9 mouse cellular contexts compared by ENCODE assay signal in genomic region chr11:116668381-116668825, GRCm38 (mm10). TPM values are rescaled to one million over a fixed set of nuclear protein-coding genes. Genes with fewer than 3 reads are reported as not detected.
DNase-seq lines count a peak whose midpoint lies in the region; ATAC-seq lines count a peak whose summit lies in the region.
"Had no signal": no experiment of that assay in that cellular context is flagged by ENCODE, and none has a peak within 500 bp of the region (broad histone marks: within the 10 kb centered on the region; RNA-seq: fewer than 3 reads in every experiment).

No protein-coding gene starts in this region.

- H3K27ac ChIP-seq in hindbrain, embryonic 10.5 days = peak overlapping the region; percentile 19
- H3K27ac ChIP-seq in hindbrain, embryonic 16.5 days (ENCODE audit: low read depth, low read length) = no peak overlapping the region
- no peak overlapping the region for H3K27ac ChIP-seq in midbrain, embryonic 14.5 days (replicated peaks; ENCODE audit: low read depth, low read length)
- H3K27ac ChIP-seq in midbrain, embryonic 15.5 days = no peak overlapping the region
- peak overlapping the region; percentile 63; the same call in 1 of the 2 replicates for H3K27ac ChIP-seq in stomach, embryonic 15.5 days

- DNase-seq in hindbrain, embryonic 10.5 days (ENCODE audit: low spot score) = no peak
- DNase-seq in midbrain, embryonic 14.5 days = peak; percentile 2
- DNase-seq in adrenal gland, postnatal 25 days = peak; percentile 45
- no peak for DNase-seq in layer of hippocampus, adult 8-10 months (ENCODE audit: low spot score in 2 of 2)
- DNase-seq: thymus, postnatal 4 days had no signal

- ATAC-seq in hindbrain, embryonic 16.5 days = no peak
- no peak for ATAC-seq in midbrain, embryonic 14.5 days (ENCODE audit: low FRiP score, low TSS enrichment)
- ATAC-seq in midbrain, embryonic 15.5 days (replicated peaks) = no peak
- no peak for ATAC-seq in stomach, embryonic 15.5 days (ENCODE audit: insufficient read depth, low FRiP score, low read depth)

- H3K4me3 ChIP-seq in hindbrain, embryonic 10.5 days = no peak overlapping the region
- no peak overlapping the region for H3K4me3 ChIP-seq in hindbrain, embryonic 16.5 days (ENCODE audit: low read length)
- no peak overlapping the region for H3K4me3 ChIP-seq in midbrain, embryonic 14.5 days (replicated peaks; ENCODE audit: low read depth, low read length)
- no peak overlapping the region for H3K4me3 ChIP-seq in midbrain, embryonic 15.5 days
- no peak overlapping the region for H3K4me3 ChIP-seq in stomach, embryonic 15.5 days (replicated peaks)

- peaks cover 26% of the 10 kb centered on the region for H3K27me3 ChIP-seq in hindbrain, embryonic 10.5 days (ENCODE audit: insufficient read depth, poor library complexity, severe bottlenecking)
- no peaks in the 10 kb centered on the region for H3K27me3 ChIP-seq in hindbrain, embryonic 16.5 days (replicated peaks; ENCODE audit: control insufficient read depth, insufficient read depth, low read length)
- H3K27me3 ChIP-seq in midbrain, embryonic 14.5 days (ENCODE audit: control insufficient read depth, insufficient read depth, low read length) = no peaks in the 10 kb centered on the region
- H3K27me3 ChIP-seq in midbrain, embryonic 15.5 days (replicated peaks) = no peaks in the 10 kb centered on the region
- H3K27me3 ChIP-seq in stomach, embryonic 15.5 days (replicated peaks) = 0 out of 2 replicates have a peak, but pooled peaks cover 9% of the 10 kb centered on the region

- no peak overlapping the region for H3K4me2 ChIP-seq in hindbrain, embryonic 16.5 days (ENCODE audit: low read length)
- H3K4me2 ChIP-seq in midbrain, embryonic 14.5 days (ENCODE audit: low read length) = no peak overlapping the region
- H3K4me2 ChIP-seq in midbrain, embryonic 15.5 days = no peak overlapping the region
- H3K4me2 ChIP-seq in stomach, embryonic 15.5 days = no peak overlapping the region

- H3K36me3 ChIP-seq in hindbrain, embryonic 10.5 days = peaks cover 6% of the 10 kb centered on the region
- 0 out of 2 replicates have a peak, but pooled peaks cover 1% of the 10 kb centered on the region for H3K36me3 ChIP-seq in hindbrain, embryonic 16.5 days (ENCODE audit: control insufficient read depth, insufficient read depth, low read length)
- H3K36me3 ChIP-seq in midbrain, embryonic 14.5 days (ENCODE audit: control insufficient read depth, insufficient read depth, low read length) = peaks cover 6% of the 10 kb centered on the region; the same call in 1 of the 2 replicates
- H3K36me3 ChIP-seq in midbrain, embryonic 15.5 days (replicated peaks) = peaks cover 2% of the 10 kb centered on the region; the same call in 1 of the 2 replicates
- H3K36me3 ChIP-seq in stomach, embryonic 15.5 days = peaks cover 6% of the 10 kb centered on the region; the same call in 1 of the 2 replicates

- peaks cover 71% of the 10 kb centered on the region for H3K4me1 ChIP-seq in hindbrain, embryonic 10.5 days (replicated peaks)
- H3K4me1 ChIP-seq in hindbrain, embryonic 16.5 days (ENCODE audit: control insufficient read depth, insufficient read depth, low read depth, low read length) = peaks cover 31% of the 10 kb centered on the region
- H3K4me1 ChIP-seq in midbrain, embryonic 14.5 days (ENCODE audit: control insufficient read depth, insufficient read depth, low read length) = peaks cover 16% of the 10 kb centered on the region
- H3K4me1 ChIP-seq in midbrain, embryonic 15.5 days = peaks cover 38% of the 10 kb centered on the region
- peaks cover 27% of the 10 kb centered on the region for H3K4me1 ChIP-seq in stomach, embryonic 15.5 days

- 87% methylated on average over 10 of the region's 10 CpGs for WGBS in hindbrain, embryonic 10.5 days
- WGBS in hindbrain, embryonic 16.5 days = 81% methylated on average over 10 of the region's 10 CpGs
- WGBS in midbrain, embryonic 14.5 days = 84% methylated on average over 10 of the region's 10 CpGs
- 79% methylated on average over 10 of the region's 10 CpGs for WGBS in midbrain, embryonic 15.5 days
- WGBS in stomach, embryonic 15.5 days = 70% methylated on average over 10 of the region's 10 CpGs

- H3K9me3 ChIP-seq in hindbrain, embryonic 10.5 days = no peaks in the 10 kb centered on the region
- H3K9me3 ChIP-seq in hindbrain, embryonic 16.5 days (ENCODE audit: control insufficient read depth, low read length) = no peaks in the 10 kb centered on the region
- no peaks in the 10 kb centered on the region for H3K9me3 ChIP-seq in midbrain, embryonic 14.5 days (ENCODE audit: control insufficient read depth, low read length)
- H3K9me3 ChIP-seq in midbrain, embryonic 15.5 days = no peaks in the 10 kb centered on the region
- H3K9me3 ChIP-seq in stomach, embryonic 15.5 days = no peaks in the 10 kb centered on the region
- H3K9me3 ChIP-seq: G1E had no signal

- H3K9ac ChIP-seq in hindbrain, embryonic 16.5 days (ENCODE audit: low read depth, low read length) = no peak overlapping the region
- no peak overlapping the region for H3K9ac ChIP-seq in midbrain, embryonic 14.5 days (replicated peaks; ENCODE audit: low read length)
- no peak overlapping the region for H3K9ac ChIP-seq in midbrain, embryonic 15.5 days
- no peak overlapping the region for H3K9ac ChIP-seq in stomach, embryonic 15.5 days

RNA-seq across cellular contexts. Expression of gene Cygb, which starts 14.3 kb away (rescaled TPM):
- 3.5 and 3.8 TPM in 2 replicates for polyA plus RNA-seq in hindbrain, embryonic 10.5 days (2016; fragmentation: Nextera tagmentation; extraction: Ambion mirVana)
- polyA plus RNA-seq in hindbrain, embryonic 16.5 days (2015; fragmentation: Nextera tagmentation; extraction: Ambion mirVana) = 34.4 and 37.4 TPM in 2 replicates
- polyA plus RNA-seq in midbrain, embryonic 14.5 days (2014; fragmentation: Nextera tagmentation; extraction: Ambion mirVana) = 19.1 and 24.0 TPM in 2 replicates
- polyA plus RNA-seq in midbrain, embryonic 15.5 days (2015; fragmentation: Nextera tagmentation; extraction: Ambion mirVana) = 23.3 and 24.4 TPM in 2 replicates
- 18.7 and 25.4 TPM in 2 replicates for total RNA-seq in adrenal gland, postnatal 25 days (2021)
- polyA plus RNA-seq in stomach, embryonic 15.5 days (2015; fragmentation: Nextera tagmentation; extraction: Ambion mirVana) = 16.7 and 17.7 TPM in 2 replicates
- total RNA-seq in layer of hippocampus, adult 8-10 months (2022) = 10 to 100 TPM; 57.2 to 76.1 (median 63.0) TPM
- total RNA-seq: G1E had no signal

RNA-seq across cellular contexts. Expression of gene Prcd, which starts 15.1 kb away (rescaled TPM):
- polyA plus RNA-seq in hindbrain, embryonic 10.5 days (2016; fragmentation: Nextera tagmentation; extraction: Ambion mirVana) = 0.47 and 1.2 TPM in 2 replicates
- 3.1 and 4.2 TPM in 2 replicates for polyA plus RNA-seq in hindbrain, embryonic 16.5 days (2015; fragmentation: Nextera tagmentation; extraction: Ambion mirVana)
- polyA plus RNA-seq in midbrain, embryonic 14.5 days (2014; fragmentation: Nextera tagmentation; extraction: Ambion mirVana) = 1.6 and 3.3 TPM in 2 replicates
- 1.5 and 3.0 TPM in 2 replicates for polyA plus RNA-seq in midbrain, embryonic 15.5 days (2015; fragmentation: Nextera tagmentation; extraction: Ambion mirVana)
- total RNA-seq in adrenal gland, postnatal 25 days (2021) = 9.2 and 13.0 TPM in 2 replicates
- polyA plus RNA-seq in stomach, embryonic 15.5 days (2015; fragmentation: Nextera tagmentation; extraction: Ambion mirVana) = 1.2 and 1.3 TPM in 2 replicates
- 1 to 10 TPM; 4.8 to 8.5 (median 5.8) TPM for total RNA-seq in layer of hippocampus, adult 8-10 months (2022)

RNA-seq across cellular contexts. Expression of gene Rhbdf2, which starts 41.6 kb away (rescaled TPM):
- 3.8 and 6.6 TPM in 2 replicates for polyA plus RNA-seq in hindbrain, embryonic 10.5 days (2016; fragmentation: Nextera tagmentation; extraction: Ambion mirVana)
- 1.7 and 2.1 TPM in 2 replicates for polyA plus RNA-seq in hindbrain, embryonic 16.5 days (2015; fragmentation: Nextera tagmentation; extraction: Ambion mirVana)
- 0.61 and 0.63 TPM in 2 replicates for polyA plus RNA-seq in midbrain, embryonic 14.5 days (2014; fragmentation: Nextera tagmentation; extraction: Ambion mirVana)
- 0.83 TPM in 2 replicates for polyA plus RNA-seq in midbrain, embryonic 15.5 days (2015; fragmentation: Nextera tagmentation; extraction: Ambion mirVana)
- total RNA-seq in adrenal gland, postnatal 25 days (2021) = 17.7 and 24.6 TPM in 2 replicates
- polyA plus RNA-seq in stomach, embryonic 15.5 days (2015; fragmentation: Nextera tagmentation; extraction: Ambion mirVana) = 7.4 and 7.5 TPM in 2 replicates
- 1 to 10 TPM; 1.1 to 2.5 (median 1.8) TPM for total RNA-seq in layer of hippocampus, adult 8-10 months (2022)

Comparison
In these comparisons a context has a peak if more than half of its experiments do, and no peak if none do; other contexts are left out.
1. H3K27ac ChIP-seq: peak in hindbrain, embryonic 10.5 days (single experiment) and stomach, embryonic 15.5 days (single experiment); none in hindbrain, embryonic 16.5 days (single experiment), midbrain, embryonic 14.5 days (single experiment) and midbrain, embryonic 15.5 days (single experiment).
2. DNase-seq: peak in midbrain, embryonic 14.5 days (single experiment) and adrenal gland, postnatal 25 days (single experiment); none in hindbrain, embryonic 10.5 days (single experiment) and layer of hippocampus, adult 8-10 months (0 of 2).